Mouse (Mus musculus) heart, adult 11 months (tissue): ENCODE measurements around the gene Gng2.

Source experiments
- DNase-seq: peaks from one replicate; pipeline ENCODE4 v3.0.0; 2022

Gng2 gene

DNA sequence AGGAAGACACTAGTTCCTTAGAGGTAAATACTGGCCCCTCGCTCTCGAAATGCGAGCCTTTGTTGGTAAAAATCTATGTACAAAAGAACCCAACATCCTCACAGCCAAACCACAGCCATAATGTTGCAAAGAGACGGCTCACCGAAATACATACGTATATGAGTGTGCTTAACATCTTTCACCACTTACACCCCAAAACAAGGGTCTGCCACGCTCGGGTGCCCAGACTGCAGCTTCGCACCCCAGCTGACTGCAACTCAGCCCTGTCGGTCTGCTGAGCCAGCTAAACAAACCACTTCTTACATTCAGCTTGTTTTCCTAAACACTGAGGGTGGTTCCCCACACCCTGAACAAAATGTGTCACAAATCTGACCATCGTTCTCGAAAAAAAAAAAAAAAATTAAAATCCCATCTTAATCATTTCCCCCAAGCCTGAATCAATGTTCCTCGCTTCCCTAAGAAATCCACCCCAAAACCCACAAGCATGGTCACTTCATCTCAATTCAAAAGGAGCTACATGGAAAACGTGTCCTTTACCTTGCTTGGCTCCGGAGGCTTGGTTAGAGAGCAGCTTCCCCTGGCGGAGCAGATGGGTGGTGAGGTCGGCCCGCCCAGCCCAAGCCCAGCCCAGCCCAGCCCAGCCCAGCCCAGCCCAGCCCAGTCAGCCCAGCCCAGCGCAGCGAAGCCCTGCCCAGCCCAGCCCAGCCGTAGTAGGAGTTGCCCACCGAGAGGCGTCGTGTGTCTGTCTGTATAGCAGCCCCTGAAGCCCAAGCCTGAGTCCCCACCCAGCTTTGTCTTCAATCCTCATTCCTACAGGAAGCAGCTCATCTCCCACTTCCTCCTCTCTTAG lies 781 bp downstream of the Gng2 start:
- peak; percentile 99 for DNase-seq

DNA sequence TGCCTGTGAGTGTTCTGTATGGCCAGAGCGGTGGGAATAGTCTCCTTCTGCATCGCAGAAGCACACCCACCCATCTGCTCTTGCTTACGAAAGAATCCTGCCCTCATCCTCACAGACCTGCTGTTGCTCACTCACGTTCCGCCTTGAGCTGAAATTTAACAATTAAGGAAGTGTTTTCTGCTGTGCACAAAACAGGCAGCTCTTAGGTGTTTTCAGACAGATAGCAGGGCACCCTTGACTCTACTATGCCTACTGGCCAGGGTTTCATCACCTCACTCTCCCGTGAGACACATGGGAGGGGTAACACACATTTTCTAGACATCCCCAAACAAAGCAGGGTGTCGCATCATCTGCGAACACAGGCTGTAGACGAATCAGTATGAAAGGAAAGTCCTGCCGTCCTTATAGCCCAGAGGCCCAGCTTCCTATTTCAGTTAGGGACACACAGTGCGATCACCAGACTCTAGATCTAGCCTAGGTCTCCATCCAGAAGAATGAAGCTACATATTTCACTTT lies 2.4 kb downstream of the Gng2 start:
- DNase-seq = peak; percentile 87

GRCm38 (mm10) chr14:19974429-19974828 lies 3.0 kb downstream of the Gng2 start:
- peak; percentile 66 for DNase-seq

DNA sequence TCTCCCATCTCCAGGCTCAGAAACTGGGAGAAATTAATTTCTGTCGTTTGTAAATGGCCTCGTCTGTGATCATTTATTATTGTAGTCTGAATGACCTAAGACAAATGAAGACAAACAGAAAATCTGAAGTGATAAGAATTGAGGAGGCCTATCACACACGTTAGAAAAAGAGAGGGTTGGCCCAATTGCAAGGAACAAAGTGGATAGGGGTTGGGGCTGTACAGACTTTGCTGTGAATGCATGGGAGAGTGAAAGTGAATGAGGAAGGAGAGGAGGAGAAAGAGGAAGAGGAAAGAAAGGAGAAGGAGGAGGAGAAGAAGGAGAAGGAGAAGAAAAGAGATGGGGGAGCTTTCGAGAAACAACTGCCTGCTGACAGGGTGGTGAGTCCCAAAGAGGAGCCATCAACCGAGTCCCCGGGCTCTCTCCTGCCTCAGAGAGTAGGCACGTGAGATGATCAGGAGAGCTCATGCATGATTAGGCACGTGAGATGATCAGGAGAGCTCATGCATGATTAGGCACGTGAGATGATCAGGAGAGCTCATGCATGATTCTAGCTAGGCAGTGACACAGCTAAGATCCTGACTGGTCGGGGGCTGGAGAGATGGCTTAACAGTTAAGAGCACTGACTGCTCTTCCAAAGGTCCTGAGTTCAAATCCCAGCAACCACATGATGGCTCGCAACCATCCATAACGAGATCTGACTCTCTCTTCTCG lies 5.0 kb downstream of the Gng2 start:
- DNase-seq = peak; percentile 82

- DNase-seq = peak; percentile 80
Observed at GRCm38 (mm10) chr14:19970845-19971244, 6.6 kb downstream of the Gng2 start.

GRCm38 (mm10) chr14:19970106-19970785 lies 7.2 kb downstream of the Gng2 start:
- DNase-seq = peak; percentile 45

- peak; percentile 53 for DNase-seq
Observed at GRCm38 (mm10) chr14:19969566-19969965, 7.9 kb downstream of the Gng2 start.

DNA sequence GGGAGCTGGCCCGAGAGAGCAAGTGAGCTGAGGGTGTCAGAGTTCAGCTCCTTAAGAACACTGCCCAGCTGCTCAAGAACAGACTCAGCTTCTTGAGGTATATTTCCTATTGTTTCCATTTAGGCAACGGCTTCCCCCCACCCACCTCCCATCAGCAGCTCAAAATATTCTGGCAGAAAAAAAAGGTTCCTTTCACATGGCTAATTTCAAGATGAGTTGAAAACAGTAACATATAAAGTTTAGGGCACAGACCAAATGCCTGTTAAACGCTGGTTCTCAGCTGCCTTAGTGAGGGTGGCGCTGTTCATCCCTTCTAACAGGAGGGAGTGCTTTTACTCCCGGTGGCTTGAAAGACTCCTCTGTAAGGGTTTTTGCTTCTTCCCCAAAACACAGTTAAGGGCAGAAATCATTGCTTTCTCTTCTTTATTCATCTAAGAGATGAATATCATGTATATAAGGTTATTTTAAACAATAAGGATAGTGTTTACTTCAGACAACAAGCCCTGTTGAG lies 8.4 kb downstream of the Gng2 start:
- no peak for DNase-seq

DNA sequence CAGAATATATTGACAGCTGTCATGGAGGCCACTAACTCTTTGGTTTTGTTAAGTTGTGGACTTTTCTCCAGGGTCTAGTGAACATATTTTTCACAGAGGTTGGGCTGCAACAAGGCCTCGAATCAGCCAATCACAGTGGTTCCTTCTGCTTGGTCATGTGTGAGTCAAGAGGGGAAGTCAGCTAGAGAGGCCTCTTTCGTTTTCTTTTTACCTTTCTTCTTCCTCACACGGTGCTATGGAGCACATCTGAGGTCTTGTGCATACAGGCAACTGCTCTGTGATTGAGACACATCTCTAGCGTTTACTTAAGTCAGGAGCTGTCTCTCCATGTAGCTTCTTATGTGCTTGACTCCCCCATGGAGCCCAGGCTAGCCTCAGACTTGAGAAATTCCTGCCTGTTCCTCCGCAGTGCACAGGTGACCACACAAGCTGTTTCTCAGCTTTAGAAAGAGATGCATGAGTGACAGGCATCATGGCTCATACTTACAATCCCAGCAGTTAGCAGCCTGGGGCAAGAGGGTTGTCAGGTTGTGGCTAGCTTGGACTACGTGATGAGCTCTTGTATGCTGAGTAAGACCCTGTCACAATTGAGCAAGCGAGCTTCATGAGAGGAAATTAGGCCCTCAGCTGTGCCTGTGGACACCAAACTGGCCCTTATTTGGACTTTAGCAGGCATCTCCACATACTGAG lies 9.0 kb downstream of the Gng2 start:
- peak; percentile 90 for DNase-seq

DNA sequence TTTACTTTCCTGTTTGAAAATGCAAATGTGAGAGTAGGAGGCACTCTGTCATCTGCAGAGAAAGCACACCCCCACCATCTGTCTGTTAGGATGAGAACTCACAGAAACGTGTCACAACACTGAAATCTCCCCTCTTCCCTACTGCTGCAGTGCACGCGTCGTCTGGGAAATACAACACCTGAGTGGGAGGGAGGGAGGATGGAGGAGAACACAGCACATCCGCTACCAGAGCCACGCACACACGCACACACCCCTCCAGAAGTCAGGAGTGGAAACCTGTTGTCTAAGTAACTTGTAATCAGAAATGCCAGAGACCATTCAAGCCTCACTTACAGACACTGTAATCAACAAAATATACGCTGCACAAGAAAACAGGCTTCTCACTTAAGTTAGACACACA lies 9.9 kb downstream of the Gng2 start:
- DNase-seq = peak; percentile 68

GRCm38 (mm10) chr14:19963961-19964505 lies 13.4 kb downstream of the Gng2 start:
- DNase-seq = peak; percentile 64

GRCm38 (mm10) chr14:19961924-19962915 lies 15.2 kb downstream of the Gng2 start:
- peak; percentile 81 for DNase-seq

DNA sequence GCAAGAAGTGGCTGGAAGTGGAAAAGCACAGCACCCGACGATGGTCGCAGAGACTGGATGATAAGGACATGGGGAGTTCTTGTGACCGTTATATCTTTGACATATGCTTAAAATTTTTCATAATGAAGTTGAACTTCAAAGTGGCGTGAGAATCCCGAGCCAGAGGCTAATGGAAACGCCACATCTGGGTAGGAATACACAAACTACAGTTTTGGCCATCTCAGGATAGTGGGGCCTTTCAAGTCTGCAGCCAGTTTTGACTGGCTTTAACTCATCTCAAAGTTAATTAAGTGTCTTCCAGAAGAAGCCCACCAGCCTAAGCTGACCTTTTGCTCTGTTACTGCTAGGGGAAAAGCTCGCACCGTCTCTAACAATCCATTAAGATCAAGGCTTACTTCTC lies 17.6 kb downstream of the Gng2 start:
- DNase-seq = peak; percentile 24

- peak; percentile 85 for DNase-seq
Observed at GRCm38 (mm10) chr14:19955077-19955476, 22.4 kb downstream of the Gng2 start.

DNA sequence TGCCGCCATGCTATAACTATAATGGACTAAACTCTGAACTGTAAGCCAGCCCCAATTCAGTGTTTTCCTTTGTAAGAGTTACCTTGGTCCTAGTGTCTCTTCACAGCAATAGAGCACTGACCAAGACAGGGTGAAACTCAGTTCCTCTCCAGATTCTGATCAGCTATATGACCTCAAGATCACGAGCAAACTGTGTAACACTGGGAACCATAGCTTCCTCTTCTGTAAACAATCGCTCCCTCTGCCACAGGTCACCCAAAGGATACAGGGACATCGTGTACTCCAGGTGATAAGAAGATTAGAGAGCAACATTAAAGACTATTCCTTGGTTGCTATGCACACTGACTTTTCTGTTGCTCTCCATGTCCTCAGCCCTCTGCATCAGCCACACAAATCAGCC lies 26.6 kb downstream of the Gng2 start:
- DNase-seq = peak; percentile 86

DNA sequence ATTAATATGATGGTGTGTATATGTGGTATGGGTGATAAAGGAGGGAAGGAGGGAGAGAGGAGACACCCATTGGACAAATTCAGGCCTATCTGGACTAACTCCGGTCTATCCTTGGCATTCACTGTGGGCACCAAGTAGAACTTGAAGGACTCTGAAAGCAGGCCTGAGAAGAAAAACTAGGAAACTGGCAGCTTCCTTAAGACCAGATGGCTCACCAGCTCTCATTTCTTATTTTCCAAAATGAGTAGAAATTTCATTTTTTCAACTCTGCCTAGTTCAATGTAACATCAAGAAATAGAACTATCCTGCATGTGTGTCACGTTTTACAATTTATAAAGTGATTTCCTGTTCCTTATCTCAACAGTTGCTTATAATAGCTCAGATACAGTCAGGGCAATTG lies 28.0 kb downstream of the Gng2 start:
- DNase-seq = no peak

- DNase-seq = peak; percentile 59
Observed at GRCm38 (mm10) chr14:19946221-19946620, 31.2 kb downstream of the Gng2 start.

DNA sequence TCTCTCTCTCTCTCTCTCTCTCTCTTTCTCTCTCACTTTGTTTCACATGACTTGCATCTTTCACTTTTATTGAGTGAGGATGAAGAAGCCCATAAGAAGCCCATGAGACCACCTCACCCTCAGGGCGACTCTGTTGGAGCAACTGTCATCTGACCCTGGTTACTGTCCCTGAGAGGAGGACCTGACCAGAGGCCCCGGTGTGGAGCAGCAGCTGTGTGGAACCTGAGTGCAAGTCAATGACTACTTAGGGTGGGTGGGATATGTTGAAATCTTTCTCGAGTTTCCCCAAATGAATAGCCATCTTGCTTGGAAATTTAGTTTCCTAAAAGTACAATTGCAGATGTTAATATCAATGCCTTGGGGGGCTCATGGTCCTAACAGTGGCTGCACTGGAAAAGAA lies 34.7 kb downstream of the Gng2 start:
- DNase-seq = peak; percentile 41

DNA sequence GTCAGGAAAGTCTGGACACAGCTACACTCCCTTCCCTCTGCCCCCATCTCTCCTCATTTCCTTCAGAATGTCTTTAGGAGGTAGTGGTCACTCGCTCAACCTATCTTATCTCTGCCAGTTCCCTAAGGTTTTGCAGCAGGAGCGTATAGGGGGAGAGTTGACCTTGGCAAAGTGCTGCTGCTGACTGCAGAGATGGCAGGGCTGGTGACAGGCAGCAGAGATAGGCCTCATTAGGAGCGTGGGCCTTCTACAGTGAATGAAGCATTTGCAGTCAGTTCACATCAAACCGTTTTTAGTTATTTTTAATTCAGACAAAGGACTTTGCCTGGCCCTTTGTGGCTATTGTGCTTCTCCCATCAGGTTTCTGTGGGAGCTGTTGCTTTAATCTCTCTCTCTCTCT lies 35.1 kb downstream of the Gng2 start:
- peak; percentile 89 for DNase-seq

GRCm38 (mm10) chr14:19940066-19940465 lies 37.4 kb downstream of the Gng2 start:
- no peak for DNase-seq

- DNase-seq = peak; percentile 49
Observed at GRCm38 (mm10) chr14:19938545-19938944, 38.9 kb downstream of the Gng2 start.
